Mouse (Mus musculus): Measurements from ENCODE around the gene Dok7.

GRCm38 (mm10) chr5:35060098-35060497, 3.5 kb downstream of the Dok7 start:
- no peak for TF ChIP-seq POLR2A (IDR thresholded peaks at IDR 0.05; ENCODE audit: insufficient read depth, low read length)
- no peak for TF ChIP-seq CTCF (IDR thresholded peaks at IDR 0.05; ENCODE audit: low read depth, low read length)

Measured in ES-Bruce4 (cell line).